Mouse (Mus musculus): ENCODE results near the gene Ephb2.
A peak's percentile ranks its signal among the peaks of the same experiment; 100 is the strongest.

Ephb2 gene

DNA sequence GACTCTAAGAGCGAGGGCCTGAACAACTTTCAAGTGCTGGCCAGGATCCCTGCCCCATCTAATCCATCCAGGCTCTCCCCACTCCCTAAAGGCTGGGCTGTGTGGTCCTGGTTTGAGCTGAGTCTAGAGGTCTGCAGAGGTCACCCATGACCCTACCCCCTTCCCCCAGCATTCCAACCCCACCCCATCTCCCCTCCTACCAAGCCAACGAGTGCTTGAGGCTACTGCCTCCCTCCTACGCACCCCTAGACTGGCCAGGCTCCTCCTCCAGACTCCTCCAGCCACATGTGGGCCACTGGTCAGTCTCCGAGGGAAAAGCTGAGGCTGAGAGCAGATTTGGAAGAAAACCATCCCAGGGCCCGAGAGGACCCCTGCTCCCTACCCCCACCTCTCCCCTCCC lies 72.4 kb downstream of the Ephb2 start:
- DNase-seq (ENCODE audit: low spot score in 2 of 2), result no peak

DNA sequence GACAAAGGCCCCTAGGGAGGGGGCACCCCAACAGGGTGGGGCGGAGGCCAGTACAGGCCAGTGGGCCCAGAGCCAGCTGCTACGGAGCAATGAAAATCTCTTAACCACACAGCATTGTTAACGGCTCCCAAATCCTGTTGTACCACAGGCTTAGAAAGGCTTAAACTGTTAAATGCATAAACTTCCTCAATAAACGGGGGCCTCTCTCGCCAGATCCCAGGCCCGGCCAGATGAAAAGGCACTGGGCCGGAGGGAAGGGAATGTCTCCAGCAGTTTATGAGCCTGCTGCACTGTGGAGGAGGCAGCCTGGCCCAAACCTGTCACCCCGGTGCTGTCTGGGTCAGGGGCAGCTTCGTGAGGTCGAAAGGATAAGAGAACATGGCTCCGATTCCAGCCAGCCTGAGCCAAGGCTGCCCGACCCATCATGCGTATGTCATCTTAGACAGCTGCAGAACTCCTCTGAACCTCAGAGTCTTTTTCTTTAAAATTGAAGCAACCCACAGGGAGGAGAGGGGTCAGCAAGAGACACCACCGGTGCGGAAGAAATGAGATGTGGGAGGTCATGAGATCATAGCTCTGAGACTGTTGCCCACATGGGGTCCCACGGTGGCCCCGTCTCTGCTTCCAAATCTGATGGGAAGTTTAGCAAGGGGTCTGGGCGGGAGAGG lies 73.9 kb downstream of the Ephb2 start:
- DNase-seq (ENCODE audit: low spot score in 2 of 2), result no peak

DNA sequence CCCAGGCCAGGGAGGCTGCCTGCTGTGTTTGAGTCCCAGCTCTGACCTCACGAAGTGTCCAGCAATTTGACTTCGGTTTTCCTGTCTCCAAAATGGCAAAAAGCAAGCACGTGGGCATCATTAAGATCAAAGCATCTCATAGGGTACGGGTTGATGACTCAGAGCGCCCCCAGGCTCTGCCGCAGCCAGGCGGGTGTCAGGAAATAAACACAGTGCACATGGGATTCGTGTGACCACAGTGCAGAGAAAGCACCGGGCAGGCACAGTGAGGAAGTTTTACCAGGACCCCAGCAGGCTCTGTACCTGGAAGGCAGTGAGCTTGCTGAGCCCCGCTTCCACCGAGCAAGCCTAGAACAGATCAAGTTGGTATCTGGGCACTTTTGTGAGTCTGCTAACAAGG lies 74.9 kb downstream of the Ephb2 start:
- DNase-seq (ENCODE audit: low spot score in 2 of 2), result no peak

DNA sequence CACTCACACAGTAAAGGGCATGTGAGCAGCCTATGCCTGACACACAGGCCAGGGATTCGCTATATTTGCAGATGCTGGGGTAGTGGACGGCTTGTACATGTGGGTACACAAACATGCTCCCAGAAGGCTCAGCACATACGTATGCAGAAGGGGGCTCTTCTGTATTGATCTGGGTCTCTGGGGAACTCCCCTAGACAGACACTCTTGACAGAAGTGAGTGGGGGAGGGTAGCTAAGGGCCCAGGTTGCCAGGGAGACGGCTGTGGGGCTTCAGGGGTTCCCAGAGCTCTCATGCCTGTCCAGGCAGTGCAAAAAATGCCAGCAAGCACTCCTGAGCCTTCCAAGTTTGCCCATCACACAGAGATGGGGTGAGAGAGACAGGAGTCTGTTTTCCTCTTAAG lies 78.7 kb downstream of the Ephb2 start:
- no peak for DNase-seq (ENCODE audit: low spot score in 2 of 2)

DNA sequence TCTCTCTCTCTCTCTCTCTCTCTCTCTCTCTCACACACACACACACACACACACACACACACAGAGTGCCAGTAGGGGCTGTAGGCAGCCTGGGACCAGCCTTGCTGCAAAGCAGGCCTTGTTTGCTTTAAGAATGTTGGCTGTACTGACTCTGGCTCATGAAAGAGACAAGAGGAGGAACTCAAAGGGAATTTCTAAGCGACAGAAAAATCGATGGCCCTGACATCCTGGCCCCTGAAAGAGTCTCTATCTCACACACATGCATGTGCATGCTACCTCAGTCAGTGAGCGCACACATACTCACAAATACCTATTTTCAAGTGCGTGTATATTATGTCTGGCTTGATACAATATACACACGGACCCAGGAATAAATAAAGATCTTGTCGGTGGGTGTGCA lies 79.3 kb downstream of the Ephb2 start:
- no peak for DNase-seq (ENCODE audit: low spot score in 2 of 2)

DNA sequence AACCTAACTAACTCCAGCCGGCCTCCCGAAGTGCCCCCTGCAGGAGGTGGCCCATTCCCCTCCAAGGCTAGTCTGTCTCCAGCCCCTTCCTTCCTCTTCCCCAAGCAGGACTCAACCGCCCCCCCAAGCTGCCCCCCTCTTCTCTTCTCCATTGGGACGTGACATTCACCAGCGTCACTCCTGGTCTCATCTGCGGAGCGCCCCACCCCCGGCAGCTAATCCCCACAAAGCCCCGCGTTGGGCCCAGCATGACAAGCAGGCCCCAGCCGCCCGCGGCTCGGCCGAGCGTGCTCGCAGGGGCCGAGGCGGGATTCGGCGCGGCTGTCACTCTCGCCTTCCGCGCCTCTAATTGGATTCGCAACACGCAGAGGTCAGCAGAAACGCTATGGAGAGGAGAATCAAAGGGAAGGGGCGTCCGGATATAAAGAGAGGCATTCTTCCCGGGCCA lies 80.4 kb downstream of the Ephb2 start:
- DNase-seq (ENCODE audit: low spot score in 2 of 2), result no peak

DNA sequence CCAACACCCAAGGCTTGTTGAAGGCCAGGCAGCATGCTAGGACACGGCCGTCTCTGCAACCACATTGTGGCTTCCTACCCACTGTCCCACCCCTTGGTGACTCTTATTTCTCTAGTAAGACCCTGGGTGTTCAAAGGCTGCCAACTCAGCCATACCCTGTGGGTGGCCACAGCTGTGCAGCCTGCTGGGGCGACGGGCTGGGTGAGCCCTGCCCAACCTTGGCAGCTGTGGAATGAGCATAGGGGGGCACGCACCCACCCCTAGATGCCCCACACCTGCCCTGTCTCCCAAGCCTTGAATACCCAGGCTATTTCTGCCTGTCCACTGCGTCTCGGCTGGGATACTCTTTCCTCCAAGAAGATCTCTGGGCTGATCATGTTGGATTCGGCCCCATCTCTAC lies 81.5 kb downstream of the Ephb2 start:
- no peak for DNase-seq (ENCODE audit: low spot score in 2 of 2)

DNA sequence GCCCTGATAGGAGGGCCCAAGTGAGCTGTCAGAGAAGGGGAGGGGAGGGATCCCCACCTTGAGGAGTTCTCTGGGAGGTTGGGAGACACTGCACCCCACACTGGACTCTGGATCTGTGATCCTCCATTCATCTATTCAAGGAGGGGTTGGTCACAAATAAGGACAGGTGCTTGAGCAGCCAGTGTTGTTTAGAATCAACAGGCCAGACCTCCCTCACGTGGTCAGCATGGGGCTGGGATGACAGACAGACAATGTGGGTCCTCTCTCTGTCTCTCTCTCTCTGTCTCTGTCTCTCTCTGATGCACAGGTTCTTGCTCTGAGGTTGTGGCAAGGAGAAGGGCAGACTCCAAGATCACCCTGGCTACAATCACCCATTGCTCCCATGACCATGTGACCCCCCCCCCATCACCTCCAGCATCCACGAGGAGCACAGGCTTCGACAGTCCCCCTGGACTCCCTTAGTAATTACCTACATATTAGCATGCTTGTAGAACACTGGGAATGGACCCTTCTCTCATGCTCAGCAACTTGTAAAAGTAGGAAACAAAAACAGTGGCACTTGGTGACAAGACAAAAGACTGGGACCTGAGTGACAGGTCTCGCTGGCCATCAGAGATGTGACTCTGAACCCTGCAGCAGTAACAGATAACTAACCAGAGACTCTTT lies 84.3 kb downstream of the Ephb2 start:
- no peak for DNase-seq (ENCODE audit: low spot score in 2 of 2)

DNA sequence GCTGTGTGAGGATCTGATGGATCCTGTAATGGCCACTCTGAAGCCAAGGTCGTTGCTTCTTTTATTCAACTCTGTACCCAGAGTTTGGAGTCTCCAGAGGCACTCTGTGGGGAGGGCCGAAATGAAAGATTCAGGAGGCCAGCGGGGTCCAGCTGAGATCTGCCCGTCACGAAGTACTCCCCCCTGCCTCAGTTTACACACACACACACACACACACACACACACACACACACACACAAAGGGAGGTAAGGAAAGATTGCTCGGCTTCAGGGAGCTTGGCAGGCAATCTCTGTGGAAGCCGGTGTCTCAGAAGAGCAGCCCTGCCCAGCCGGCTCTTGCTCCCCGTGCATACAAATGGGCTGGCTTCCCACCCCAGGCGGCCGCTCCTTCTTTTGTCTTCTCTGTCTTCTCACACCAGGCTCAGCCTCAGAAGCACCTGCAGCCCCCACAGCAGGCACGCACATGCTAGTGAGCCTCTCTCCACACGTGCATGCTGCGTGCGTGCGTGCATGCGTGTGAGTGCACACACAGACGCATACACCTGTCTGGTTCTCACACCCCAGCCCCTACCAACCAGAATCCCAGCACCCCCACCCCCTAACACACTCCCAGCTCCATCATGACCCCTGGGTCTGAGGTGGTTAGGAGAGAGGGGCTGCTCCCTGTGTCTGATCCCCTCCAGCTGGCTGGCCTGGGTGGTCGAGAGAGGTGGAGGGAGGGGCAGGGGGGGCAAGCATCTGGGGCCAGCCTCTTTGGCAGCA lies 85.0 kb downstream of the Ephb2 start:
- no peak for DNase-seq (ENCODE audit: low spot score in 2 of 2)

DNA sequence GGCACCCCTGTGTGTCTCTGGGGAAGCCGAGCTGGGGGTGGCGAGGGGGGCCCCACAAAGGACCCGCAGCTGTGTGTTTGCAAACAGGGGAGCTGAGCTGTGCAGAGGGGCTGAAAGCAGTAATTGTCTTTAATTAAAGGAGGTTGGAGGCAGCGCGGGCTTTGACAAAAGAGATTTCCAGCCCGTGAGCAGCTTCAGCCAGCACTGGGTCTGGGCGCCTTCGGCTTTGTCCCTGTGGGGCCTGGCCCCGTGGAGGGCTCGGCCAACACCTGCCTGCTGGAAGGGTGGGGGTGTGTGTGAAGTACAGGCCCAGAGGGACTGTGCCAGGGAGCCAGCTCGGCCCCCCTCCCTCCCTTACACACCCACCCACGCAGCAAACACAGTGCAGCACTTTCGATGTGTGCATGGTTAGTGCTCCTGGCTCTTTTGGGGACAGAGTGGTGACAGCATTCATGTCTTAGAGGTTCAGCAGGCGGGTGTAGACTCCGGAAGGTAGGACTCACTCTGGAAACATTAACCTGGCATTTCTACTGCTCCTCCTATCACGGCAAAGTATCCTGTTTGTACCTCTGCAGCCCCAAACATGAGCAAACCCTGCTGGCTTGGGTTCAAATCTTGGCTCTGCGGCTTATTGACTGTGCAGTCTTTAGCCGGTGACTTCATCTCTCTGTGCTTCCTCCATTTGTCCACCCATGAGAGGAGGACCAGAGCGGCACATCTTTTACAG lies 85.8 kb downstream of the Ephb2 start:
- no peak for DNase-seq (ENCODE audit: low spot score in 2 of 2)

DNA sequence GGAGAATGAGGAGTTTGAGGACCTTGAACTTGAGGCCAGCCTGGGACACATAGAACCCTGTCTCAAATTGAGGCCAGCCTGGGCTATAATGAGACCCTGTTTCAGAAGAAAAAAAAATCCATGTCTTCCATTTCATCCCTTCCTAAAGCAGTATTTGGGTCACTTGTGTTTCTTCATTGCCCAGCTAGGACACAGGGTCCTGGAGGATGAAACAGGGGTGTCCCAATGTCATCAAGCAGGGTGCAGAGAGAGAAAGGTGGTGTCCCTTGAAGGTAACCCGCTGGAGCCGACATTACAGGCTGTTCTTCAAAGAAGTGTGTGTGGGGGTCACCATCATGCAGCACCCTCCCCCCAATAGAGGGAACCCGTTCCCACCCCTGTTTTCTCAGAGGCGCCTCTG lies 86.4 kb downstream of the Ephb2 start:
- DNase-seq (ENCODE audit: low spot score in 2 of 2), result no peak

DNA sequence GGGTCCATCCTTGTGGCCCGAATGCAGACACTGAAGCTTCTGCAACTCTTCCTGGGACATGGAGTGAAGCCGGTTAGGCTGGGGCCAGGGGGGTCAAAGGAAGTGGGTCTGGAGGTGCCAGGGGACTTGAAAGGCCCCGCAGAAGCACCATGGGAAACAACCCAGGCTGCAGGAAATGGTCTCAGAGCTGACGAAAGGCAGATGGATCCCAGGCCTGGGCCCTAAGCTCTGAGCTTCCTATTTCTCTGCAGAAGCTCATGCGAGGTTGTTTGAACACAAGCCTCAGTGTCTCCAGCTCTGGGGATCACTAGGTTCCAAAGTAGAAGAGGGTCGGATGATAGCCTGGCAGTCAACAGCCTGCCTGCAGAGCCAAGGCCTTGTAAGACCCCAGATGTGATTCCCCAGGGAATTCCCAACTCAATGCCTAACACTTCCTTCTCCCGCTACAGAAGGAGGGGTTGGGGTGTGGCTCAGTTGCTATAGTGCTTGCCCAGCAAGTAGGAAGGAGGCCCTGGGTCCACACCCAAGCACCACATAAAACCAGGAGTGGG lies 86.9 kb downstream of the Ephb2 start:
- DNase-seq (ENCODE audit: low spot score in 2 of 2), result no peak

DNA sequence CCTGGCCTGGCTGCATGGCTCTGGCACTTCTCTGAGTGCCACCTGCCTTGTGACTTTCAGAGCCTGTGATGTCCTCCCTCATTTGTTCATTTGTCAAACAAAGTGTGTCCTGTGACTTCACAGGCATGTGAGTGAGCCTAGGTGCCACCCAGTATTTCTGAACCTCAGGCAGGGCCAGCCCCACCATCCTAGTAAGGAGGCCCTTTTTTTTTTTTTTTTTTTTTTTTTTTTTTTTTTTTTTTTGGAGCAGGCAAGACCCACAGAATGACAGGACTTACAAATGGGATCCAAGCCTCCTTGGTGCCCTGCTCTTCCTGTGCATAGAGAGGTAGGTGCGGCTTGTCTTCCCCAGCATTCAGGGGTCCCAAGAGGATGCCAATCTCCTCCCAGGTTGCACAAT lies 89.3 kb downstream of the Ephb2 start:
- no peak for DNase-seq (ENCODE audit: low spot score in 2 of 2)

DNA sequence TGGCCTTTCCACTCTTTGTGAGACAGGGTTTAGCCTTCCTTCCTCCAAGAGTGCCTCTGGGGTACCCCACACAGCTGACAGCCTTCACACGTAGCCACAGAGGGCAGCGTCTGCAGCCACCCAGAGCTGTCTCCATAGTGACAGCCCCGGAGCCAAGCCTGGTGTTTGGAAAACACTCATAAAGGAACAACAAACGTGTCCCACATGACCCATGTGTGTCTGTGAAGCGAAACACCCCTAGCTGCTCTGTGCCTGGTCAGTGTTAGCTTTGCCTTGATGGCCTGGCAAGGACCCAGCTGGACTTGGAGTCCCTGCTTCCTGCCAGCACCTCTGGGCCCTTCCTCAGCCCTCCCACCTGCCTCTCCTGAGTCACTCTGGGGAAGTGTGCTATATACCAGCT lies 93.1 kb downstream of the Ephb2 start:
- peak in 1 of 2 experiments; percentile 18 for DNase-seq (ENCODE audit: low spot score in 2 of 2)

DNA sequence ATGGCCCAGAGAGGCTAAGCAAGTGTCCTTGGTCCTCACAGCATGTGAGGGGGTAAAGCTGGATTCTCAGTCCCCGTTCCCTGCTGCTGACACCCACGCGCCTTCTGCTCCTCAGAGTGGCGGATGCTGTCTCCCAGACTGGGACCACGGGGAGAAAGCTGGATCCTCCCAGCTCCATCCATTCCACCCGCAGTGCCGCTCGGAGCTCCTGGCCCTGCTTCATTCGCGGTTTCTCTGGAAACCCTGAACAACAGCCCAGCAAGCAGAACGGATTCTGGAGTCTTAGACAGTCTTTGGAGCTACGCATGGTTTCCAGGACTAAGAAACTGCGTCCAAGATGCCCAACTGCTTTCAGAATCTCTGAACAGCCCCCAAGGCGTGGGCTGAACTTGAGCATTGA lies 93.9 kb downstream of the Ephb2 start:
- DNase-seq (ENCODE audit: low spot score in 2 of 2), result no peak

DNA sequence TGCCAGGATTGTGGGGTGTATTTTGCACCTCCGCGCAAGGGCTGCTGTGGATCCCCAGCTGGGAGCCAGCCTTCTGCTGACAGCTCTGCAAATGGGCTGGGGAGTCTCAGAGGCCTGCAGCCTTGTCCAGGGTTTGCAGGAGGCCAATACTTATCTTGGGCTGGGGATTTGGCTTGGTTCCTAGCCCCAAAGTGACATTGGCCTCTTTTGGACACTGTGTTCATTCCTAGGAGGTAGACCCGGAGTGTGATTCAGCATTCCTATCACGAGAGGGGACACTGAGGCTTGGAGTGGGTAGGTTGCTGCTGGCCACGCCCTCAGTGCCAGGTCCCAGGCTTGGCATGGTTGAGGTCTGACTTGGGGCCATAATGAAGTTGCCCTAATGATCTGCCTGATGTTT lies 94.8 kb downstream of the Ephb2 start:
- no peak for DNase-seq (ENCODE audit: low spot score in 2 of 2)

DNA sequence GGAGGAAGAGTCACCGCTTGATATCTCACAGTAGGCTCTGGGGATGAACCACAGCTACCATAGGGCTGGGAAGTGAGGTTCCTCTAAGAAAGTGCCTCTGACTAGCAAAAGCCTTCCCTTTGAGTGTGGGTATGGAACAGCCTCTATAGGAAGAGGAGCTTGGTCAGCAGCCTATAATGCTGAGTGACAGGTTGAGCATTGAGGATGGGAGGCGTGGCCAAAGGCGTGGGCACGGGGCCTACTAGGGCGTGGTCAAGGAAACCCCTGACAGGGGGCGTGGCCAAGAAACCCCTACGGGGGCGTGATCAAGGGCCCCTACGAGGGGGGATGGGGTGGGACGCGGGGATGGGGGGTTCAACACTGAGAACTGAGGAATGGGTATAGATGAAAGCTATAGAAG lies 96.6 kb downstream of the Ephb2 start:
- no peak for DNase-seq (ENCODE audit: low spot score in 2 of 2)

DNA sequence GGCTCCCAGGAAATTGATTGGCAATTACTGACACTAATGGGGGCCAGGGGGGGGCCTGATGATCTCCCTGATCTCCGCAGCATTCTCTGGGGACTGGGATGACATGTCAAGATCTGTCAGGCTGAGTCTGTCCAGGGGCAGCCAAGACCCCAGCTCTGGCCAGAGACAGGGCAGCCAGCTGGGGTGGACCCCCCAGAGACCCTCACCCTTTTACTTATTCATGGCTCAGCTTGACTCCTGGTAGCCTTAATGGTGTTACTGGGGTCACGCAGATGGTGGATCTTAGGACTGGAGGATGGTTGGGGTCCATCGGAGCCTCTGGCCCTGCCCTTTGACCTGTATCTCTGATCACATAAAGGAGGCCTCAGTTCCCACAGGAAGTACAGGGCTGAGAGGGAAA lies 97.5 kb downstream of the Ephb2 start:
- DNase-seq (ENCODE audit: low spot score in 2 of 2), result no peak

DNA sequence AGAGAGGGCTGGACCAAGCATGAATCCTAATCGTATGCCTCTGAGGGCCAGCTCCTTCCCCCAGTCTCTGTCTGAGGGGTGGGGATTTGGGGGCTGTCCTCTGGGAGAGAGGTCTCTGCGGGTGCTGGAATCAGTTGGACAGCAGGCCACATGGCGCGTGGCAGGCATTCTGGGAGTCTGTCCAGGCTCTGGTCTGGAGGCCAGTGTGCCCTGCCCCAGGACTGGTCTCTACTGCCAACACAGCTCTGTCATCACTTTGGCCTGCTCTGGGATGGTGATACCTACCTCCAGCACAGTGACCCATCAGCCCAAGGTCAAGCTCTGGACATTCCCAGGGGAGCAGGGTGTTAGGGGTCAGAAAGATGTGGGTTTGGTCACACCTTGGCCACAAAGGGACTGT lies 99.9 kb downstream of the Ephb2 start:
- DNase-seq (ENCODE audit: low spot score in 2 of 2), result no peak

DNA sequence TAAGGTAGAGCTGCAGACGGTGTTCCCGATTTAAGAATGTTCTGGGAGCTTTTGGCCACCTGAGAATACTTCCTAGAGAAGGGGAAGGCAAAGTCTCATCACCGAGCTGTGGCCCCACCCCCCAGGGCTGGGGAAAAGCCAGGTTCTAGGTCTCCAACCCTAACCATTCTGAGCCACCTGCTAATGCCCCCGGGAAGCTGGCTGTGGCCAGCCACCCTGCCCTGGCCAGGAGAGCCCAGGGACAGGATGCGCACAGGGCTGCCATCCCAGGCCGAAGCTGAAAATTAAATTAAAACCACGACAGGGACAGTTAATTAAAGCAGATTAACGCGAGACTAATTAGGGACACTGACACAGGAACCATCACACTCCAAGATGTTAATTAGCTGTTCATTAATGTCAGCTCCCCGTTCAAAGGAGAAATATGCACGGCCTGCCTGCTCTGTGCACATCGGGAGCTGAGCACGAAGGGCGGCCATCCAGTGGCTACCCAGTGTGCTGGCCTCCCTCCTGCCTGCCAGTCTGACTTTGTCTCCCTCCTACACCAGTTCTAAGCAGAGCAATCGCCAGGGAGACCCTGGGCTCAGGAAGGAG lies 101.5 kb downstream of the Ephb2 start:
- no peak for DNase-seq (ENCODE audit: low spot score in 2 of 2)

DNA sequence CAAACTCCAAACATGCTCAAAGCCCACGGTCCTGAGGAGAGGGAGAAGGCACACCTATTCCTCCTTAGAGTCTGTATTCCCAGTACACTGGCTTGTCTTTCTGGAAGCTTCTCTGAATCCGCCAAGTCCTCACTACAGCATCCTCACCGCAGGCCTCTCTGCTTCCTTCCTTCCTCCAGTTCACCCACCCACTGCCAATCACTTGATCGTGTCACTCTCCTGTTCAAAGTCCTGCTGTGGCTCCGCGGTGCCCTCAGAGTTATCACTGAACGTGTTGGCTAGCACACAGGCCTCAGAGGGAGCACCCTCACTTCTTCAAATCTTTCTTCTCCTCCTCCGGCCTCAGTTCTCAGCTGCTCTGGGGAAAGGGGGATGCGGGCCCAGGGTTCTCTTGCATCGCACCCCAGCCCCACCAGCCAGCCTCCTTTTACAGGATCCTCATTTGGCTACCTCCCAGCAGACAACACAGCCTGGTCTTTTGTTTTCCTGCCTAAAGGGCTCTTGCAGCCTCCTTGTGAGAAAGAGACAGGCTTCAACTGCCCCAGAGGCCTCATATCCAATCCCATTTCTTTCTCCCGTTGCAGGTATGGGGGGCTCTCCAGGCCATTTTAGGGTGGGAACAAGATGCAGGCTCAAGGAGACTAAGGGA lies 102.4 kb downstream of the Ephb2 start:
- DNase-seq (ENCODE audit: low spot score in 2 of 2), result no peak

Data from urinary bladder, adult 18-20 months (tissue).